In the genomic region with DNA sequence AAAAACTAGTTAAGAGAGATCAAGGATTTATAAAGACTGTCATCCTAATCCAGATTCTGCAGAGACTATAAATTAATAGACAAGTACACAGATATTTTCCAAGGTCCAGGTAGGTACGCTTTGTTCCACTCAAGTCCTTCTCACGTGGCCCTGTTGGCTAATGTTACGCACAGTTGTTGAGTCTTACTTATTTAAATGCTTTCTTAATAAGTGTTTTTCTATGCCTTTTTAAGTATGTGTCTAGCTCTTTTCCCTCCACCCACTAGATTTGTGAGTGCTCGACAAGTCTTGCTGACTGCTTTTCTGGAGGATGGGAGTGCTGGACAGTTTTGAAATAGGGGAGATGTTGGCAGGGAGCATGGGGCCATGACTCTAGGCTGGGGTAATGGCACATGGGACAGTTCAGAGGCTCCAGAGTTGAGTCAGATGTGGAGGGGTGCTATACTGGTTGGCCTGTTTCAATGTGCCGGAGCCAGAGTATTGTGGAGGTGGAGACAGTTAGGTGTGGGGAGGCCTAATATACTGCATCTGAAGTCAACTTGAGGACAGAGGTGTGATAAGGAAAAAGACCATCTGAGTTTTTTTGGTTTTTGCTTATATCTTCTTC, we compare ENCODE assay signal across 27 mouse cellular contexts.
DNase-seq lines count a peak whose midpoint lies in the region; ATAC-seq and TF ChIP-seq lines count a peak whose summit lies in the region.
"Had no signal": no experiment of that assay in that cellular context is flagged by ENCODE, and none has a peak within 500 bp of the region (broad histone marks: within the 10 kb centered on the region; RNA-seq: fewer than 3 reads in every experiment).

No protein-coding gene starts in this region.

- TF ChIP-seq POLR2A in kidney, adult 2 months (IDR thresholded peaks at IDR 0.05; ENCODE audit: low read depth, low read length) = no peak

- peaks cover 22% of the 10 kb centered on the region for H3K36me3 ChIP-seq in kidney, embryonic 15.5 days
- no peaks in the 10 kb centered on the region for H3K36me3 ChIP-seq in kidney, adult 2 months (ENCODE audit: control insufficient read depth, insufficient read depth, low read length)
- H3K36me3 ChIP-seq in forebrain, embryonic 12.5 days (replicated peaks) = peaks cover 9% of the 10 kb centered on the region

- no peak for ATAC-seq in kidney, embryonic 15.5 days (replicated peaks; ENCODE audit: low FRiP score)
- ATAC-seq in forebrain, embryonic 12.5 days (ENCODE audit: low FRiP score) = no peak
- ATAC-seq: CD4-positive, CD25-positive, alpha-beta regulatory T cell, adult 4 months; forebrain, embryonic 13.5 days; forebrain, embryonic 16.5 days; hindbrain, embryonic 16.5 days had no signal

- H3K9me3 ChIP-seq in kidney, embryonic 15.5 days (replicated peaks) = no peaks in the 10 kb centered on the region
- H3K9me3 ChIP-seq in forebrain, embryonic 12.5 days = no peaks in the 10 kb centered on the region
- H3K9me3 ChIP-seq: embryonic facial prominence, embryonic 12.5 days; embryonic facial prominence, embryonic 15.5 days; forebrain, embryonic 13.5 days; heart, embryonic 15.5 days; hindbrain, embryonic 10.5 days; hindbrain, embryonic 13.5 days had no signal

- DNase-seq in kidney, adult 2 months = no peak
- peak; percentile 26 for DNase-seq in lung, postnatal 14 days
- no peak for DNase-seq in lung, postnatal 10 days
- DNase-seq in lung, postnatal 25 days (ENCODE audit: low spot score) = peak; percentile 56
- DNase-seq: adrenal gland, adult 2 months; adrenal gland, postnatal 14 days; cerebellum, adult 11 months; cerebellum, adult 2 months; cerebellum, adult 9-11 months; cerebellum, postnatal 25 days; gastrocnemius, postnatal 10 days; gastrocnemius, postnatal 36 days; heart, postnatal 10 days; heart, postnatal 36 days had no signal

- 0 out of 2 replicates have a peak overlapping the region, but pooled peaks have one; percentile 9 for H3K27ac ChIP-seq in kidney, embryonic 15.5 days
- H3K27ac ChIP-seq in kidney, adult 2 months (ENCODE audit: insufficient read depth, low read depth, low read length) = no peak overlapping the region
- H3K27ac ChIP-seq in forebrain, embryonic 12.5 days = no peak overlapping the region
- H3K27ac ChIP-seq: embryonic facial prominence, embryonic 12.5 days; embryonic facial prominence, embryonic 15.5 days; forebrain, embryonic 13.5 days; heart, embryonic 15.5 days; hindbrain, embryonic 10.5 days; hindbrain, embryonic 13.5 days had no signal

- H3K4me3 ChIP-seq in kidney, embryonic 15.5 days (replicated peaks) = no peak overlapping the region
- no peak overlapping the region for H3K4me3 ChIP-seq in kidney, adult 2 months (ENCODE audit: insufficient read depth, low read depth, low read length)
- no peak overlapping the region for H3K4me3 ChIP-seq in forebrain, embryonic 12.5 days (replicated peaks)
- H3K4me3 ChIP-seq: embryonic facial prominence, embryonic 12.5 days; embryonic facial prominence, embryonic 15.5 days; erythroblast, embryonic 14.5 days; forebrain, embryonic 13.5 days; heart, embryonic 12.5 days; heart, embryonic 15.5 days; hindbrain, embryonic 10.5 days; hindbrain, embryonic 13.5 days had no signal

- H3K4me2 ChIP-seq in kidney, embryonic 15.5 days = no peak overlapping the region
- H3K4me2 ChIP-seq in forebrain, embryonic 12.5 days = no peak overlapping the region
- H3K4me2 ChIP-seq: embryonic facial prominence, embryonic 12.5 days; embryonic facial prominence, embryonic 15.5 days; forebrain, embryonic 13.5 days; heart, embryonic 12.5 days; heart, embryonic 15.5 days; hindbrain, embryonic 13.5 days had no signal

- TF ChIP-seq CTCF in kidney, adult 2 months (conservative IDR thresholded peaks at IDR 0.05; ENCODE audit: insufficient read depth, insufficient read length, low read depth, low read length) = no peak

- no peak overlapping the region for H3K9ac ChIP-seq in kidney, embryonic 15.5 days
- H3K9ac ChIP-seq in forebrain, embryonic 12.5 days = no peak overlapping the region
- H3K9ac ChIP-seq: embryonic facial prominence, embryonic 12.5 days; embryonic facial prominence, embryonic 15.5 days; forebrain, embryonic 13.5 days; heart, embryonic 12.5 days; heart, embryonic 15.5 days; hindbrain, embryonic 13.5 days had no signal

- 77% methylated on average over 5 of the region's 5 CpGs for WGBS in kidney, embryonic 15.5 days
- WGBS in kidney, adult 2 months = 93% methylated on average over 5 of the region's 5 CpGs
- WGBS in forebrain, embryonic 12.5 days = 93% methylated on average over 5 of the region's 5 CpGs

- H3K4me1 ChIP-seq in kidney, embryonic 15.5 days = no peaks in the 10 kb centered on the region
- no peaks in the 10 kb centered on the region for H3K4me1 ChIP-seq in kidney, adult 2 months (ENCODE audit: control insufficient read depth, insufficient read depth, low read length)
- H3K4me1 ChIP-seq in forebrain, embryonic 12.5 days = no peaks in the 10 kb centered on the region
- H3K4me1 ChIP-seq: forebrain, embryonic 13.5 days; heart, embryonic 12.5 days; heart, embryonic 15.5 days; hindbrain, embryonic 10.5 days; hindbrain, embryonic 13.5 days had no signal

- H3K27me3 ChIP-seq in kidney, embryonic 15.5 days = no peaks in the 10 kb centered on the region
- no peaks in the 10 kb centered on the region for H3K27me3 ChIP-seq in kidney, adult 2 months (replicated peaks; ENCODE audit: control insufficient read depth, insufficient read depth, low read length)
- no peaks in the 10 kb centered on the region for H3K27me3 ChIP-seq in forebrain, embryonic 12.5 days
- H3K27me3 ChIP-seq: embryonic facial prominence, embryonic 12.5 days; embryonic facial prominence, embryonic 15.5 days; forebrain, embryonic 13.5 days; heart, embryonic 12.5 days; heart, embryonic 15.5 days; hindbrain, embryonic 13.5 days had no signal

Comparison
In these comparisons a context has a peak if more than half of its experiments do, and no peak if none do; other contexts are left out.
1. DNase-seq: peak in lung, postnatal 14 days (single experiment) and lung, postnatal 25 days (single experiment); none in kidney, adult 2 months (single experiment) and lung, postnatal 10 days (single experiment).